Mouse (Mus musculus): ENCODE results near the gene Chrna1. TPM values are rescaled to one million over a fixed set of nuclear protein-coding genes. Genes with fewer than 3 reads are reported as not detected.

The Chrna1 gene
- polyA plus RNA-seq, 1 experiment from 2014 or later = 1.2 TPM

DNA sequence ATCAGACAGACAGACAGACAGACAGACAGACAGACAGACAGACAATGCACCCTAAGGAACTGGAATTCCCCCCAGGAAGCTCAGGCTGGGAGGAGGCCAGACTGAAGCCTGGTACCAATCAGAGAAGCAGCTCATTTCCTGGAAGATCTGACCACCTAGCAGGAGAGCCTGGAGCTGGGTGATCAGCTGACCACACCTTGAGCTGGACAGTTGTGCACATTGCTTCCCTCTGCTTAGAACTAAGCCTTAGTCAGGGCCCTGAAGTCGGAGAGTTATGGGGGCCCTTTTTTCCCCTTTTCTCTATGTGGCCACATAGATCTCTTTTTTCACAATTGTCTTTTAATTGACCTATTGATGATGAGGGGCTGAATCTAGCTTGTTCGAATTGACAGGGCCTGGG, 27.0 kb upstream of the Chrna1 start:
- peaks cover 5% of the 10 kb centered on the region for H3K4me1 ChIP-seq
- no peak overlapping the region for H3K4me2 ChIP-seq (replicated peaks)
- no peaks in the 10 kb centered on the region for H3K9me3 ChIP-seq
- no peaks in the 10 kb centered on the region for H3K27me3 ChIP-seq (replicated peaks)
- no peak overlapping the region for H3K4me3 ChIP-seq
- no peak overlapping the region for H3K27ac ChIP-seq
- WGBS = 59% methylated on average over 2 of the region's 2 CpGs
- H3K36me3 ChIP-seq = peaks cover 10% of the 10 kb centered on the region
- no peak for ATAC-seq (ENCODE audit: low FRiP score, low read depth)
- no peak overlapping the region for H3K9ac ChIP-seq

DNA sequence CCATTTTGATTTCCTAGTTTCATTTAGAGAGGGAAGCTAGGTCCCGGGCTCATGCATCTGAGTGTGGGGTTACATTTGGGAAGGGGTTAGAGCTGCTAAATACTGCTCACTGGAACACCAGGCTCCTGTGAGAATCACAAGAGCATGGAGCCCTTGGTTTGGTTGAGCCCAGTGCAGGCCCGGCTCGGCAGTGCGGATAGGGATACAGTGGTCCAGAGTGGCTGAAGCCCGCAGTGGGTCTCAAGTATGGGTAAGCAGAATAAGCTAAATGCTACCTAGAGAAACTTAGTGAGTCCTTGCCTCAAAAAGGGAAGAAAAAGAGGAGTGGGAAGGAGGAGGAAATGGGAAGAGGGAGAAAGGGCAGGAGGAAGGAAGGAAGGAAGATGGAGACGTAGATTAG, 26.5 kb upstream of the Chrna1 start:
- Histone ChIP-seq H3K4me3 (no peak overlapping the region), H3K9ac (no peak overlapping the region), H3K27me3 (replicated peaks) (no peaks in the 10 kb centered on the region), H3K36me3 (peaks cover 7% of the 10 kb centered on the region), H3K27ac (no peak overlapping the region), H3K4me1 (peaks cover 5% of the 10 kb centered on the region), H3K9me3 (no peaks in the 10 kb centered on the region), H3K4me2 (replicated peaks) (no peak overlapping the region)
- ATAC-seq (ENCODE audit: low FRiP score, low read depth) = no peak
- 94% methylated on average over 6 of the region's 6 CpGs for WGBS

DNA sequence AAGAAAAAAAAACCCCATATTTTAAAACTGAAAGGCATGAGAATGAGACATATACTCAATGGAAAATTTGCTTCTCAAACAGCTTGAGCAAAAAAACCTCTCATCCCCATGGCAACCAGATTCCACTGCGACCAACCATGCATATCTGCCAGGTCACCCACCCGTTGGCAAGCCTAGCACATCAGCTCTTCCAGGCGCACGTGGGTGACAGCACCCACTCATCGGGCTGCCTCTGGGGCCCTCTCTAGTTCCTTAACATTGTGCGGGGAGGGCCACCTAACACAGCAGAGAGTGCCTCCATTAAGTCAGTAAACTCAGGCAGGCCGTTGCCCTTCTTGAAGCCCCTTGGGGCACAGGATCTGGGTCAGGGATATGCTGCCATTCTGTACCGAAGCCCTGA, 24.9 kb upstream of the Chrna1 start:
- no peak overlapping the region for H3K4me3 ChIP-seq
- 69% methylated on average over 8 of the region's 8 CpGs for WGBS
- no peak overlapping the region for H3K4me2 ChIP-seq (replicated peaks)
- no peaks in the 10 kb centered on the region; the same call in 1 of the 2 replicates for H3K36me3 ChIP-seq
- no peaks in the 10 kb centered on the region for H3K27me3 ChIP-seq (replicated peaks)
- H3K9me3 ChIP-seq = no peaks in the 10 kb centered on the region
- no peak for ATAC-seq (ENCODE audit: low FRiP score, low read depth)
- H3K9ac ChIP-seq = no peak overlapping the region
- peaks cover 5% of the 10 kb centered on the region for H3K4me1 ChIP-seq
- H3K27ac ChIP-seq = no peak overlapping the region

DNA sequence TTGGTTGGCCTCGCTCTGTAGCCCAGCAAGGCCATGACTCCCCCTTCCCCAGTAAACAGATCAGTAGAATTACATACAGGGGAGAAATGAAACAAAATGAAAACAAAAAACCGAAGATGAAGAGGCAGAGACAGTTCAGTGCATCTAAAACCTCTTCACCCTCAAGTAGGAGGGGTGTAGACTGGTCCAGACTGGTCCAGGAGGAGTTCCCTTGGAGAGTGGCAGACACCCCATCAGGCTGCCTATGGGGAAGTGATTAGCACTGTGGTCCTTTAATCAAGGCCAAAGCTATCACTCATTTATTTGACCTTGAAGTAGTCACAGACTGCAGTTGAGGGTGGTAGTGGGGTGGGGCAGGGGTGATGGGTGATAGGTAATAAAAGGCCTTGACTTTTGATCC, 24.4 kb upstream of the Chrna1 start:
- no peaks in the 10 kb centered on the region for H3K9me3 ChIP-seq
- H3K9ac ChIP-seq = no peak overlapping the region
- H3K36me3 ChIP-seq = no peaks in the 10 kb centered on the region; the same call in 1 of the 2 replicates
- no peaks in the 10 kb centered on the region for H3K27me3 ChIP-seq (replicated peaks)
- no peak overlapping the region for H3K4me3 ChIP-seq
- ATAC-seq (ENCODE audit: low FRiP score, low read depth) = no peak
- no peak overlapping the region for H3K4me2 ChIP-seq (replicated peaks)
- no peak overlapping the region for H3K27ac ChIP-seq
- H3K4me1 ChIP-seq = peaks cover 5% of the 10 kb centered on the region
- 83% methylated on average over 2 of the region's 2 CpGs for WGBS

DNA sequence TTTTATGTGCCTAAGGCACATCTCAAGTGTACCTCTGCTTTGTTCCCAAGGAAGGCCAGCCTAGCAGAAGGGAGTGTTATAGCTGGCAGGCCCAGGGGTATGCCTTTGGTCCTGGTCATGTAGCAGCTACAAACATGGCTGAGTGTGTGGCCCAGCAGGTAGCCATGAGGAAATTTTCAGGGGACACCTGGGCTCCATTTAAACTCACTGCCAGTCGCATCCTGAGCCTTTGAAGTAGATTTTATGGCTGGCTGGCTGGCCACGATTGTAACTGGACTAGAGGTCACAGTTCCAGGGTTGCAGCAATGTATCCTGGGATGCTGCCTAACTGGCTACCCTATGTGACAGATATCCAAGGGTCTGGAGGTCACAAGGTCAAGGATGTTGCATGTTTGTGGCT, 20.5 kb upstream of the Chrna1 start:
- no peak overlapping the region for H3K4me2 ChIP-seq (replicated peaks)
- no peak overlapping the region for H3K27ac ChIP-seq
- ATAC-seq (ENCODE audit: low FRiP score, low read depth) = no peak
- no peaks in the 10 kb centered on the region for H3K27me3 ChIP-seq (replicated peaks)
- 17% methylated on average over 2 of the region's 2 CpGs for WGBS
- H3K9ac ChIP-seq = no peak overlapping the region
- H3K4me1 ChIP-seq = peaks cover 5% of the 10 kb centered on the region
- H3K4me3 ChIP-seq = no peak overlapping the region
- no peaks in the 10 kb centered on the region for H3K9me3 ChIP-seq
- no peaks in the 10 kb centered on the region for H3K36me3 ChIP-seq

DNA sequence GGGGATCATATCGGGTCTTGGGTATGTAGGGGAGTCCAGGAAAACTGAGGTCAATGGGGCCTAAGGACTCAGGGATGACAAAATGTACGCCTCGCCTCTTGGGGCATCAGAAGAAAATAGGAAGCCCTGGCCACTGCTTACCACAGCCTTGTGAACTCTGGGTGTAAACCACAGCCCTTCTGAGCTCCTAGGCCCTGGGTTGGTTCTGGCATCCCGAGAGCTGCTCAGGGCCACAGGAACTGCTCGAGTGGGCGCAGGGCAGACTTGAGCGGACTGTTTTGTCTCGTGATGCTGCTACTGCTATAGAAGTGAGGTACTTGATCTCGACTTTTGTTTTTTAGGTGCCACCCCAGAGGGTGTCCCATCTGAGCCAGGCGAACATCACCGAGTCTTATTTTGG, 17.6 kb upstream of the Chrna1 start:
- WGBS = 92% methylated on average over 11 of the region's 11 CpGs
- Histone ChIP-seq H3K4me1 (0 out of 2 replicates have a peak, but pooled peaks cover 4% of the 10 kb centered on the region), H3K27ac (no peak overlapping the region), H3K9ac (no peak overlapping the region), H3K4me2 (replicated peaks) (no peak overlapping the region), H3K27me3 (replicated peaks) (no peaks in the 10 kb centered on the region), H3K36me3 (no peaks in the 10 kb centered on the region), H3K4me3 (no peak overlapping the region), H3K9me3 (no peaks in the 10 kb centered on the region)
- ATAC-seq (ENCODE audit: low FRiP score, low read depth) = no peak

DNA sequence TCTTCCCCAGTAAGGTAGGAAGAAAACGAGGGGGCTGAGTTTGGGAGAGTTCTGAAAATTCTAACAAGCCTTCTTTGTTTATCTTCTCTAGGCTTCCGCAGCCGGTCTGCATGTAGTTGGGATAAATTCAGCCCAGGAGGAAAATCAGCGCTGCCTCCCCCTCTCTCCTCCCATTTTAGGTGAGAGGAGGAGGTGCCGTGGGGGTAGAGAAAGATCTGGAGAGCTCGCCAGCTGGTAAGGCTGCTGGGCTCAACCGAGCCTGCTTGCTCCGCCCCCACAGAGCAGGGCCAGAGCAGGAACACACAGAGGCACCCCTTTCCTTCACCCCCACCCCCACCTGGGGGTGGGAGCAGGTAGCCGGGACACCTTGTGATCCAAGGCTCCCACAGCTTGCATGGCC, 16.6 kb upstream of the Chrna1 start:
- ATAC-seq (ENCODE audit: low FRiP score, low read depth) = no peak
- Histone ChIP-seq H3K27me3 (replicated peaks) (no peaks in the 10 kb centered on the region), H3K9ac (no peak overlapping the region), H3K9me3 (no peaks in the 10 kb centered on the region), H3K4me3 (no peak overlapping the region), H3K36me3 (no peaks in the 10 kb centered on the region), H3K27ac (no peak overlapping the region), H3K4me2 (replicated peaks) (0 out of 2 replicates have a peak overlapping the region, but pooled peaks have one; percentile 2), H3K4me1 (0 out of 2 replicates have a peak, but pooled peaks cover 4% of the 10 kb centered on the region)
- WGBS = 43% methylated on average over 9 of the region's 9 CpGs

DNA sequence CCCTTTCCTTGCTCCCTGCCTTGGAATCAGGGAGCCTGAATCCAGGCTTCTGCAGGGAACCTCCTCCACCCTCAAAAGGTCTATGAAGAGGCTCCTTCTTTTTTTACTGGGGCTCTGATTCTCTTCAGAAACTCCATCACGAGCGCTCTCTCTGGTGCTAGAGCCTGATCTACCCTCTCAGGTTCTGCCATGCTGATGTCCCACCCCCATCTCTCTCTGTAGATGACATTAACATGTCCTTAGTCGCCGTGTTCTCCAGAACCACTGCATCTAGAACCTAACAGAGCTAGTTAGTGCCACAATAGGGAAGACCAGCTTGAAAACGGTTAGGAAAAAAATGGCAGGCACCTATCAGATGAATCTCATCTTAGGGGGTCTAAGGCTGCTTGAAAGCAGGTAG, 16.2 kb upstream of the Chrna1 start:
- Histone ChIP-seq H3K9ac (no peak overlapping the region), H3K27ac (no peak overlapping the region), H3K27me3 (replicated peaks) (no peaks in the 10 kb centered on the region), H3K4me1 (0 out of 2 replicates have a peak, but pooled peaks cover 4% of the 10 kb centered on the region), H3K9me3 (no peaks in the 10 kb centered on the region), H3K4me3 (no peak overlapping the region), H3K36me3 (no peaks in the 10 kb centered on the region), H3K4me2 (replicated peaks) (no peak overlapping the region)
- ATAC-seq (ENCODE audit: low FRiP score, low read depth) = no peak
- 82% methylated on average over 5 of the region's 5 CpGs for WGBS

DNA sequence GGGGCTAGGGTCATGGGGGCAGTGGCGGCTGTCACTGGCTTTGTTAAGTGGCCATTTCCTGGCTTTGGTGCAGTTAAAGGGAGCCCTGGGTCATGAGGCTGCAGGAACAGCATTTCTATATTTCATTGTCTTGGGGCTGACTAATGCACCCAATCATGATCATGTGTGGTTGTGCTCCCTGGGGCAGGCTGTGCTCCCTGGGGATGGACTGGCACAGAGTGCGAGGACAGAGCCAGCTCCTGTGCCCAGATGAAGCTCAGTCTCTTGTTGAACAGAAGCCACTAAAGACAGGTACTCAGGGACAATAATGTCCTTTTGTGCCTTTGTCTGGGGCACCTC, 12.9 kb upstream of the Chrna1 start:
- Histone ChIP-seq H3K9ac (no peak overlapping the region), H3K27me3 (replicated peaks) (0 out of 2 replicates have a peak, but pooled peaks cover 3% of the 10 kb centered on the region), H3K4me2 (replicated peaks) (no peak overlapping the region), H3K27ac (no peak overlapping the region), H3K36me3 (no peaks in the 10 kb centered on the region), H3K4me3 (no peak overlapping the region), H3K4me1 (0 out of 2 replicates have a peak, but pooled peaks cover 4% of the 10 kb centered on the region), H3K9me3 (no peaks in the 10 kb centered on the region)
- no peak for ATAC-seq (ENCODE audit: low FRiP score, low read depth)
- 74% methylated on average over 2 of the region's 2 CpGs for WGBS

DNA sequence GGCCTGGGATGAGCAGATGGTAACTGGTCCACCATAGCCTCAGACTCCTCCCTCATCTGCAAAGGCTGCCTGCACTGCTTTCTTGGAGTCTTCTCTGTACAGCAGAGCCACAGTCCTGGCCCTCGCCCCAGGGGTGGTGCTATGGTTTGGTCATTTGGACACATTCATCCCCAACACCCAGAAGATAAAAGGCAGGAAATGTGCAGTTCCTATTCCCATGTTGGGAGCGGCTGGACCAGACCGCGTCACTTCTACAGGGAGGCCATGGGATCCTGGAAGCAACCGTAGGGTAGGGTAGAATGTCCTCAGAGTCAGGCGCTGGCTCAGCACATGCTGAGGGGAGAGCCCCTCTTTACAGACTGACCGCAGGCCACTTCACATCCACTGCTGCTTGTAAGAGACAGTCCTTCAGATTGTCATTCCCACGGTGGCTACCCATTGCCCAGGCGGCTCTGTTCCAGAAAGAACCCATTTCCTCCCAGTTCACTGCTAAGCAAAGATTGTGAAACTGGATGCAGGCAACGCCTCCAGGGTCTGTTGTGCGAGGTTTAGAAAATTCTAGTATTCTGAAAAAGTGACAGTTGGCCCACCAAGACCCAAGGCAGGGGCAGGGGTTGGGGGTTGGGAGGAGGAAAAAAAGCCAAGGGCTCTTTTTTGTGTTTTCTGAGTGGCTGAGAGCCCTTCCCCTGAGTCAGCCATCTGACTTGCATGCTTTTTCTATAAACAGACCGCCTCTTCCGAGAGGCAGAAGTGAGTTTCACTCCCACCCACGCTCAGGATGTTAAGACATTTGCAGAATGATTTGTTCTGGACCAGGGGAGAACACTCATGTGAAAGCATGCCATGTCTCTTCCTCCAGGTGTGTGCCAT, 12.3 kb upstream of the Chrna1 start:
- H3K27ac ChIP-seq = no peak overlapping the region
- no peaks in the 10 kb centered on the region for H3K36me3 ChIP-seq
- H3K4me2 ChIP-seq (replicated peaks) = no peak overlapping the region
- no peak for ATAC-seq (ENCODE audit: low FRiP score, low read depth)
- 79% methylated on average over 14 of the region's 14 CpGs for WGBS
- 0 out of 2 replicates have a peak, but pooled peaks cover 4% of the 10 kb centered on the region for H3K4me1 ChIP-seq
- no peaks in the 10 kb centered on the region for H3K9me3 ChIP-seq
- no peak overlapping the region for H3K9ac ChIP-seq
- H3K4me3 ChIP-seq = no peak overlapping the region
- 0 out of 2 replicates have a peak, but pooled peaks cover 3% of the 10 kb centered on the region for H3K27me3 ChIP-seq (replicated peaks)

DNA sequence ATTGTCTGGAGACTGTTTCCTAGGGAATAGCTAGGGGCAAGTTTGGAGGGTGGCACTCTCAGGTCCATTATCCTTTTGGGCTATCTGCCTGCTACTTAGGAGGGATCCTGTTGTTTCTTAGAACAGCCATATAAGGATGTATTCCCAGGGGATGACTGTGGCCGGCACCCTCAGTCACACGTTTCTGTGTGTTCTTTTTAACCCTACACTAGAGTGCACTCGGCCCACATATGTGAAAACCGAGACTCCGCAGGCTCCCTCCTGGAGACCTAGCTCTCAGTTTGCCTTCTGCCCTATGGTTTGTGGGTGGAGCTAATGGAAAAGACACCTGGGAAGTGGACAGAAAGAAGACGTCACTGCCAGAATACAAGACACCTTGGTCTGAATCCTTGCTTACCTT, 11.1 kb upstream of the Chrna1 start:
- Histone ChIP-seq H3K4me1 (peaks cover 4% of the 10 kb centered on the region; the same call in 1 of the 2 replicates), H3K4me2 (replicated peaks) (no peak overlapping the region), H3K27ac (no peak overlapping the region), H3K9ac (no peak overlapping the region), H3K4me3 (no peak overlapping the region), H3K27me3 (replicated peaks) (0 out of 2 replicates have a peak, but pooled peaks cover 3% of the 10 kb centered on the region), H3K9me3 (no peaks in the 10 kb centered on the region), H3K36me3 (no peaks in the 10 kb centered on the region)
- ATAC-seq (ENCODE audit: low FRiP score, low read depth) = no peak
- 53% methylated on average over 6 of the region's 6 CpGs for WGBS

DNA sequence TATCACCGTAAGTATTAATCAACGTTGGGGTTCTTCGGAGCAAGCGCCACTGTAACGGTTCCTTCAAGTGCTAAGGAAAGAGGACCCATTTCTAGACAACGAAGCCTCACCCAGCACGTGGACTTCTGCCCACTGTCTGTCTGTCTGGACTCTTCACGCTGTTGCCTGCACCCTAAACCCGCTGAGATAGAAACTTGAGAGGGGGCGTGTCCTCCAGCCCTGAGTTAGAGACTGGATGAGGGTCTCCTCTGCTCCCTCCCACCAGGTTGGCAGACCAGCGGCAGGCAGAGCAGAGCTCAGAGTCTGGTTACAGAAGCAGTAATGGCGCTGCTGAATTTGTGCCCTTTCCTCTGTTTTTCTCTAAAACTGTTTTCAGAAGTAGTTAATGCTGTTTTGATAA, 10.0 kb upstream of the Chrna1 start:
- Histone ChIP-seq H3K4me3 (no peak overlapping the region), H3K4me2 (replicated peaks) (peak overlapping the region; percentile 51), H3K4me1 (peaks cover 12% of the 10 kb centered on the region), H3K27ac (no peak overlapping the region), H3K36me3 (no peaks in the 10 kb centered on the region), H3K9ac (no peak overlapping the region), H3K9me3 (no peaks in the 10 kb centered on the region), H3K27me3 (replicated peaks) (0 out of 2 replicates have a peak, but pooled peaks cover 3% of the 10 kb centered on the region)
- 14% methylated on average over 12 of the region's 12 CpGs for WGBS
- ATAC-seq (ENCODE audit: low FRiP score, low read depth) = 0 out of 2 replicates have a peak, but pooled peaks have one; percentile 25

DNA sequence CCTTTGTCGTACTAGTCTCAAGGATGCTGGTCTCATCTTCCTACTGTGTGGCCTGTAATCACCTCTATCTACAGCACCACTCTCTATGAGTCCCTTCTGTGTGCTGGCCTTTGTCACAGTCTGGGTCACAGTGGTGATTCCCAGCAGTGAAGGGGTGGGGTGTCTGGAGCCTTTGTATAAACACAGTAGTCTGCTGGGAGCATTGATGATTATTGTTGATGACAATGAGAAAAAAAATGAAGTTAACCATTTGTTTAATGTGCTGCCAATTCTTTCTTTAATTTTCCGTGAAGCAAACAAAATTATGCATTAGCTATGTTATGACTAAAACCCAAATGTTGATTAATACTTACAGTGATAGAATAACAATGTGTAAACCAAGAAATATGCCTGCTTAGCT, 8.8 kb upstream of the Chrna1 start:
- no peak overlapping the region for H3K9ac ChIP-seq
- WGBS = 77% methylated on average over 2 of the region's 2 CpGs
- H3K4me1 ChIP-seq = peaks cover 13% of the 10 kb centered on the region

More for the DNA sequence above, 8.8 kb upstream of the Chrna1 start:
- no peaks in the 10 kb centered on the region for H3K9me3 ChIP-seq
- ATAC-seq (ENCODE audit: low FRiP score, low read depth) = no peak
- H3K4me2 ChIP-seq (replicated peaks) = no peak overlapping the region
- no peaks in the 10 kb centered on the region for H3K36me3 ChIP-seq
- H3K27me3 ChIP-seq (replicated peaks) = 0 out of 2 replicates have a peak, but pooled peaks cover 3% of the 10 kb centered on the region
- no peak overlapping the region for H3K27ac ChIP-seq
- H3K4me3 ChIP-seq = no peak overlapping the region

All from neural tube, embryonic 12.5 days (tissue).